Mouse (Mus musculus): ENCODE measurements around the gene Pcsk6.

DNA sequence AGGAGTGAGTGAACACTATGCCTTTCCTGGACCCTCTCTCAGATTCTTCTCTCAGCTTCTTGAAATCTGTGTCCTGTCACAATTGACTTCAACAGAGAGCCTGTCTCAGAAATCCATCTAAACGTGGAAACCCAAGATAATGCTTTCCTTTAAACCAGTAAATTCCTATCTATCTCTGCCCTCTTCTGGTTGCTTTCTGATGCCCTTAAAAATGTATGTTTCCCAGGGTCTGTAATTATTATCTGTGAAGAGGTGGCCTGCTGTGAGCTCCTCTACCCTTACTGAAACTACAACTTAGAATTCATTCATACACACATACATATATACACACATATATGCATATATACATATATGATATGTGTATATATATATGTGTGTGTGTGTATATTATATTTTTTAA, 73.7 kb downstream of the Pcsk6 start:
- TF ChIP-seq CTCF (IDR thresholded peaks at IDR 0.05; ENCODE audit: low read depth, low read length) (no peak), GATA1 (IDR thresholded peaks at IDR 0.05; ENCODE audit: borderline replicate concordance, low read length) (no peak), TAL1 (conservative IDR thresholded peaks at IDR 0.05; ENCODE audit: low read depth, low read length) (no peak)
